Mouse (Mus musculus) spleen, adult 2 months (tissue): ENCODE data around the gene Siah2. TPM values are rescaled to one million over a fixed set of nuclear protein-coding genes. Genes with fewer than 3 reads are reported as not detected.

Source experiments
- DNase-seq, 2 experiments: peaks; one replicate each; pipeline versions ENCODE4 v3.0.0 to v3.0.0-alpha.2; 2012 to 2021; ENCODE audit warnings: low spot score in 2 of 2, low read depth in 1 of 2
- H3K27ac ChIP-seq: fragments of 200-500 bp; 2 replicates; pipeline ENCODE4 v1.5.1; 2012; ENCODE audit warnings: low read length, inconsistent platforms; ENCODE audit not compliant: insufficient read depth
- H3K27me3 ChIP-seq: fragments of 200-500 bp; 2 replicates; pipeline ENCODE4 v1.6.1; 2012; ENCODE audit warnings: mild to moderate bottlenecking, moderate library complexity, low read length, inconsistent platforms; ENCODE audit not compliant: control insufficient read depth, insufficient read depth
- H3K36me3 ChIP-seq: fragments of 200-500 bp; 2 replicates; pipeline ENCODE4 v1.6.1; 2012; ENCODE audit warnings: mild to moderate bottlenecking, low read length, inconsistent platforms; ENCODE audit not compliant: control insufficient read depth, insufficient read depth
- H3K4me1 ChIP-seq: fragments of 200-500 bp; 2 replicates; pipeline ENCODE4 v1.6.1; 2011; ENCODE audit warnings: inconsistent platforms; ENCODE audit not compliant: control insufficient read depth, insufficient read depth, insufficient read length
- H3K4me3 ChIP-seq: fragments of 200-500 bp; 2 replicates; pipeline ENCODE4 v1.5.1; 2011; ENCODE audit warnings: mild to moderate bottlenecking, inconsistent platforms; ENCODE audit not compliant: insufficient read depth, insufficient read length; ENCODE audit errors: extremely low read depth
- CTCF ChIP-seq: fragments of 200-500 bp; IDR thresholded peaks from 2 replicates; pipeline ENCODE4 v1.5.1; 2011; ENCODE audit warnings: mild to moderate bottlenecking, inconsistent platforms; ENCODE audit not compliant: insufficient read depth, insufficient read length, insufficient replicate concordance; ENCODE audit errors: extremely low read depth
- POLR2A ChIP-seq: fragments of 200-500 bp; IDR thresholded peaks from 2 replicates; pipeline ENCODE4 v1.6.1; 2011; ENCODE audit warnings: low read depth, low read length, inconsistent platforms
- WGBS: fragments of 180-500 bp; shearing (Covaris S2); methylation state at CpG from one replicate; pipeline ENCODE4 v1.1.7; 2018; 5-methylcytosine and 5-hydroxymethylcytosine counted together
- polyA plus RNA-seq: library from polyadenylated mRNA; depleted of rRNA; stranded (reverse); fragments of >200 nt; gene quantifications from 2 replicates; pipeline ENCODE4 v1.2.3, GENCODE M21; 2012

The Siah2 gene
- polyA plus RNA-seq, 1 experiment = 14.6 TPM

- Histone ChIP-seq H3K4me1 (no peaks in the 10 kb centered on the region), H3K27ac (no peak overlapping the region), H3K36me3 (no peaks in the 10 kb centered on the region), H3K27me3 (no peaks in the 10 kb centered on the region), H3K4me3 (no peak overlapping the region)
- 81% methylated on average over 2 of the region's 2 CpGs for WGBS
- TF ChIP-seq POLR2A (no peak), CTCF (no peak)
- DNase-seq = no peak
Measured at GRCm38 (mm10) chr3:58714034-58714433, 21.8 kb upstream of the Siah2 start.

GRCm38 (mm10) chr3:58713191-58713590, 21.0 kb upstream of the Siah2 start:
- no peaks in the 10 kb centered on the region for H3K36me3 ChIP-seq
- no peak for DNase-seq
- no peaks in the 10 kb centered on the region for H3K27me3 ChIP-seq
- no peak overlapping the region for H3K4me3 ChIP-seq
- 93% methylated on average over 4 of the region's 4 CpGs for WGBS
- H3K4me1 ChIP-seq = no peaks in the 10 kb centered on the region
- no peak overlapping the region for H3K27ac ChIP-seq
- TF ChIP-seq CTCF (no peak), POLR2A (no peak)

GRCm38 (mm10) chr3:58704547-58704946, 12.3 kb upstream of the Siah2 start:
- DNase-seq = no peak
- Histone ChIP-seq H3K27ac (no peak overlapping the region), H3K36me3 (no peaks in the 10 kb centered on the region), H3K4me3 (no peak overlapping the region), H3K27me3 (no peaks in the 10 kb centered on the region), H3K4me1 (no peaks in the 10 kb centered on the region)
- 75% methylated on average over 4 of the region's 4 CpGs for WGBS
- no peak for TF ChIP-seq CTCF
- TF ChIP-seq POLR2A = no peak

GRCm38 (mm10) chr3:58703748-58704147, 11.5 kb upstream of the Siah2 start:
- no peak overlapping the region for H3K4me3 ChIP-seq
- no peaks in the 10 kb centered on the region for H3K36me3 ChIP-seq
- TF ChIP-seq CTCF = no peak
- TF ChIP-seq POLR2A = no peak
- no peaks in the 10 kb centered on the region for H3K27me3 ChIP-seq
- DNase-seq = no peak
- 89% methylated on average over 9 of the region's 9 CpGs for WGBS
- no peak overlapping the region for H3K27ac ChIP-seq
- H3K4me1 ChIP-seq = no peaks in the 10 kb centered on the region

GRCm38 (mm10) chr3:58702329-58702728, 10.1 kb upstream of the Siah2 start:
- no peak for DNase-seq
- Histone ChIP-seq H3K27ac (no peak overlapping the region), H3K27me3 (no peaks in the 10 kb centered on the region), H3K4me3 (no peak overlapping the region), H3K36me3 (no peaks in the 10 kb centered on the region), H3K4me1 (no peaks in the 10 kb centered on the region)
- no peak for TF ChIP-seq POLR2A
- no peak for TF ChIP-seq CTCF
- 98% methylated on average over 1 of the region's 1 CpGs for WGBS

GRCm38 (mm10) chr3:58701441-58701840, 9.2 kb upstream of the Siah2 start:
- Histone ChIP-seq H3K27me3 (no peaks in the 10 kb centered on the region), H3K4me3 (no peak overlapping the region), H3K36me3 (no peaks in the 10 kb centered on the region), H3K4me1 (no peaks in the 10 kb centered on the region), H3K27ac (no peak overlapping the region)
- WGBS = 96% methylated on average over 1 of the region's 1 CpGs
- TF ChIP-seq CTCF = no peak
- TF ChIP-seq POLR2A = no peak
- DNase-seq = no peak

GRCm38 (mm10) chr3:58697926-58698325, 5.7 kb upstream of the Siah2 start:
- no peak for TF ChIP-seq POLR2A
- no peak for TF ChIP-seq CTCF
- Histone ChIP-seq H3K27me3 (no peaks in the 10 kb centered on the region), H3K4me1 (no peaks in the 10 kb centered on the region), H3K27ac (no peak overlapping the region), H3K4me3 (no peak overlapping the region), H3K36me3 (no peaks in the 10 kb centered on the region)
- 88% methylated on average over 4 of the region's 4 CpGs for WGBS
- no peak for DNase-seq
